Mouse (Mus musculus) hindbrain, embryonic 15.5 days (tissue): ENCODE data around the gene Gpr68. TPM values are rescaled to one million over a fixed set of nuclear protein-coding genes. Genes with fewer than 3 reads are reported as not detected.

Experiments used
- ATAC-seq: fragments of 200-750 bp; cut with Nextera tagmentation; 2 replicates; pipeline ENCODE4 v1.8.0; 2017; ENCODE audit warnings: low read depth, moderate number of reproducible peaks, moderate TSS enrichment; ENCODE audit not compliant: low FRiP score
- H3K27ac ChIP-seq: fragments of 300-500 bp; sonication (generic); replicated peaks from 2 replicates; pipeline ENCODE4 v1.5.1; 2015; ENCODE audit warnings: mild to moderate bottlenecking, inconsistent platforms
- H3K27me3 ChIP-seq: fragments of 300-500 bp; sonication (generic); 2 replicates; pipeline ENCODE4 v1.6.1; 2015; ENCODE audit warnings: control low read depth, inconsistent platforms
- H3K36me3 ChIP-seq: fragments of 300-500 bp; sonication (generic); 2 replicates; pipeline ENCODE4 v1.6.1; 2015; ENCODE audit warnings: control low read depth, inconsistent platforms
- H3K4me1 ChIP-seq: fragments of 300-500 bp; sonication (generic); replicated peaks from 2 replicates; pipeline ENCODE4 v1.6.1; 2015; ENCODE audit warnings: control low read depth, inconsistent platforms
- H3K4me2 ChIP-seq: fragments of 300-500 bp; sonication (generic); 2 replicates; pipeline ENCODE4 v1.6.1; 2015; ENCODE audit warnings: moderate library complexity, mild to moderate bottlenecking, inconsistent platforms
- H3K4me3 ChIP-seq: fragments of 300-500 bp; sonication (generic); 2 replicates; pipeline ENCODE4 v1.5.1; 2015; ENCODE audit warnings: mild to moderate bottlenecking, inconsistent platforms
- H3K9ac ChIP-seq: fragments of 300-500 bp; sonication (generic); 2 replicates; pipeline ENCODE4 v1.6.1; 2015; ENCODE audit warnings: inconsistent platforms
- H3K9me3 ChIP-seq: fragments of 300-500 bp; sonication (generic); 2 replicates; pipeline ENCODE4 v1.6.1; 2016; ENCODE audit warnings: control low read depth, inconsistent platforms
- WGBS: fragments of 180-500 bp; shearing (Covaris S2); methylation state at CpG from one replicate; pipeline ENCODE4 v1.1.7; 2015; 5-methylcytosine and 5-hydroxymethylcytosine counted together
- polyA plus RNA-seq: library from polyadenylated mRNA; unstranded; fragments of >200 nt; fragmentation: Nextera tagmentation; extraction: Ambion mirVana; gene quantifications from 2 replicates; pipeline ENCODE4 v1.2.1, GENCODE M21; 2015

Gpr68 gene
- polyA plus RNA-seq, 1 experiment from 2014 or later: 6.1 TPM

DNA sequence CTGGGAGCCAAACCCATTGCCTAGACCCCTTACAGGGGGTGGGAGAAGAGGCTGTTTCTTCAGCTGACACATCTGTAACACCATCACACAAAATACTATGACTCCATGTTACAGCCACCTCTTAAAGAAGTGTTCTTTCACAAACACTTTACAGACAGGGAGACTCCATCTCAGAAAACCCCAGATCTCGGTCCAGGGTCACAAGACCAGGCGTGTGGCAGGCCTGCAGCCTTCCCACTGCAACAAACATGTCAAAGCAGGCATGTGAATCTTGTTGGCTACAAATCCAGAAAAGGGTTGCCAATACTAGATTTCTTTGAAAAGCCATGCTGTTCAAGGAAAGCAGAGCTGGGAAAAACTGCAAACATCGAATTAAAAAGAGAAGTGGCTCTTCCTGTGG is 33.4 kb upstream of the Gpr68 start:
- H3K36me3 ChIP-seq: peaks cover 25% of the 10 kb centered on the region

DNA sequence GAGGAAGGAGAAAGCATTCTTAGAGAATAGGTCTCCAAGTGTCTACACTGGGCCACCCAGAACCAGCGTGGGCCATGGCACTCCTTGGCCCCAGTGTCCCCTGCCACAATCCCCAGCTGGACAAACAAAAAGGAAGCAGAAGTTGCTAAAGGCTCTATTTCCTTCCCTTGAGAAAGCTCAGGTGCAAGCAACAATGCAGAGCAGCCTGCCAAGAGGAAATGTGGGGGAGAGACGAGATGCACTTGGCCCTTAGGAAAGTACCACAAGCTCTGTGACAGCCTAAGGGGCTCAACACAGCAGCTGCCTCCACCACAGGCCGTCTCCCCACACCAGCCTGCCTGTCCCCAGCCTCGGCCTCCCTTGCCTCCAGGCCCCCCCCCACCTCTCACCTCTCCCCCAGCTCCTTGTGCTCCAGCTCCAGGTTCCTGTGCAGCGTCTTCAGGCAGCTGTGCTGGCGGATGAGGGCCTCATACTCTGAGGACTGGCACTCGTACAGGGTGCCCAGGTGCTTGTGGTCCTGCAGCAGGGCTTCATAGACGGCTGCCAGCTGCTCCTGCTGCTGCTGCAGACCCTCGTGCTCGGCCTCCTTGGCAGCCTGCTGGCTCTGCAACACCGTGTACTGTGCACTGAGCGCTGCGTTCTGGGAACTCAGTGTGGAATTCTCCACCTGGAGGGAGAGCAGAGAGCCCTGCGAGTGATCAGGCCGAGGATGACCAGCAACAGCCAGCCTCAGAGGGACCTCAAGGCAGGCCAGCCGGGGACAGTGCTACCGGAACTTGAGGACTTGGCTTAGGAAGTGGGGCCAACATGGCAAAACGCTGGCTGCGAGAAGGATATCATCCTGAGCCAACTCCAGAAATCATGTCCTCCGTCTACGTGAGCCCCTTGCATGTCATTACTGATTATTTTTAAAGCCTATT is 29.7 kb upstream of the Gpr68 start:
- peak overlapping the region; percentile 31; the same call in 1 of the 2 replicates for H3K27ac ChIP-seq
- no peaks in the 10 kb centered on the region for H3K9me3 ChIP-seq
- no peak overlapping the region for H3K9ac ChIP-seq
- 67% methylated on average over 21 of the region's 21 CpGs for WGBS
- no peak overlapping the region for H3K4me3 ChIP-seq
- no peak overlapping the region for H3K4me2 ChIP-seq
- H3K36me3 ChIP-seq: peaks cover 18% of the 10 kb centered on the region
- 0 out of 2 replicates have a peak, but pooled peaks cover 11% of the 10 kb centered on the region for H3K4me1 ChIP-seq
- no peaks in the 10 kb centered on the region for H3K27me3 ChIP-seq
- ATAC-seq: no peak

More for the DNA sequence above, 33.4 kb upstream of the Gpr68 start:
- no peaks in the 10 kb centered on the region for H3K27me3 ChIP-seq
- H3K4me2 ChIP-seq: no peak overlapping the region
- no peak overlapping the region for H3K9ac ChIP-seq
- no peak overlapping the region for H3K4me3 ChIP-seq
- 0 out of 2 replicates have a peak, but pooled peaks cover 11% of the 10 kb centered on the region for H3K4me1 ChIP-seq
- H3K27ac ChIP-seq: no peak overlapping the region
- 90% methylated on average over 3 of the region's 3 CpGs for WGBS
- no peaks in the 10 kb centered on the region for H3K9me3 ChIP-seq
- ATAC-seq: no peak

DNA sequence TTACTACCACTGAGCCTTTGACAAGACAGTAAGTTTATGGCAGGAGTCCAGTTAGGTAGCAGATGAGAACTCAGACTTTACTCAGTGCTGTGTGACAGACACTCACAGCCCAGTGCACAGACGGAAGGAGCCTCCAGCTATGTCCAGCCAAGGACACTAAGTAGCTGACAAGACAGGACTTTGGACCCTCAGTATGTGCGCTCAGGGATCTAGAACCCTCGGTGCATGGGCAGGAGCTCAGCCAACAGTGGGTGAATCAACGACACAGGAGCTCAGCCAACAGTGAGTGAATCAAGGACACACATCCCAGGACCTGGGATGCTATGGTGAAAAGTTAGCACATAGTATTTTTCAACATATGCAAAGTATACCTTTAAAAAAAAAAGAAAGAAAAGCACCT is 28.7 kb upstream of the Gpr68 start:
- Histone ChIP-seq H3K36me3 (peaks cover 15% of the 10 kb centered on the region), H3K9ac (no peak overlapping the region), H3K27me3 (no peaks in the 10 kb centered on the region), H3K4me3 (no peak overlapping the region), H3K27ac (no peak overlapping the region), H3K4me1 (0 out of 2 replicates have a peak, but pooled peaks cover 11% of the 10 kb centered on the region), H3K9me3 (no peaks in the 10 kb centered on the region), H3K4me2 (no peak overlapping the region)
- no peak for ATAC-seq
- 90% methylated on average over 4 of the region's 4 CpGs for WGBS

DNA sequence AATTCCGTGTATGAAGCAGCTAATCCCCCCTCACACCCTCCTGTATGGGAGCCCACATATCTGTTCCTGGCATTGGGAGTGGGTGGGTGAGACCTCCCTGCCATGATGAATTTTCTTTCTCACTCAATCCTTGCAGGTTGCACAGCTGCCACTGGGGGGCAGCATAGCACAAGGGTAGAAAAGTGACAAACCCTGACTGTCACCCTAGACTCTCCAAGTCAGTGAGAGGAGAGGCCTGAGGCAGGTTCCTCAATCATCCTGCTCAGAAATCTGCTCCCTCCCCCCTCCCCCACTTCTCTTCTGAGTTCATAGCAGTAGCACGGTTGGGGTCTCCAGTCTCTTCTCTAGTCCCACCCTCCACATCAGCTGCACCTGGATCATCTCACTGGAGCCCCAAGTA is 28.1 kb upstream of the Gpr68 start:
- peak; percentile 52; the same call in 1 of the 2 replicates for ATAC-seq
- Histone ChIP-seq H3K27me3 (no peaks in the 10 kb centered on the region), H3K27ac (no peak overlapping the region), H3K36me3 (peaks cover 21% of the 10 kb centered on the region), H3K4me2 (no peak overlapping the region), H3K9me3 (no peaks in the 10 kb centered on the region), H3K4me1 (0 out of 2 replicates have a peak, but pooled peaks cover 11% of the 10 kb centered on the region), H3K9ac (no peak overlapping the region), H3K4me3 (no peak overlapping the region)
- 8% methylated on average over 2 of the region's 2 CpGs for WGBS

DNA sequence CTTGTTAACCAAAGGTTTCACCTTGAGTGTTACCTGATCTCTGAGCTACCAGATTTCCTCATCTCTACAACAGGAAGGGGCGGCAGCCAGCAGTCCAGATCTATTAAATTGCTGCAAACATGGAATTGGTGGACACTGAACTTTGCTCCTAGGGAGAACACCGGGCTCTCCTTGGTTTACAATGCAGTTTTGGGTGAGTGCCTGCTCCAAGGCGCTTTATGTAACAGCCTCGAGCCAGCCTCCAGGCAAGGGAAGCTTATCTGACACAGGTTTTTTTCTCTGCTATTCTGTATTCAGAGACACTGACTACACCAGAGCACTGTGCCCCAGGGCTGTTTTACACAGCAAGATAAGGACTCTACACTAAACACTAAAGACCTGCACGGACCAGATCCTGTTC is 26.8 kb upstream of the Gpr68 start:
- H3K4me1 ChIP-seq: 0 out of 2 replicates have a peak, but pooled peaks cover 11% of the 10 kb centered on the region
- H3K36me3 ChIP-seq: peaks cover 24% of the 10 kb centered on the region
- ATAC-seq: no peak
- H3K27ac ChIP-seq: no peak overlapping the region
- no peak overlapping the region for H3K4me2 ChIP-seq
- 94% methylated on average over 5 of the region's 5 CpGs for WGBS
- H3K9ac ChIP-seq: no peak overlapping the region
- H3K4me3 ChIP-seq: no peak overlapping the region
- no peaks in the 10 kb centered on the region for H3K27me3 ChIP-seq
- H3K9me3 ChIP-seq: no peaks in the 10 kb centered on the region

DNA sequence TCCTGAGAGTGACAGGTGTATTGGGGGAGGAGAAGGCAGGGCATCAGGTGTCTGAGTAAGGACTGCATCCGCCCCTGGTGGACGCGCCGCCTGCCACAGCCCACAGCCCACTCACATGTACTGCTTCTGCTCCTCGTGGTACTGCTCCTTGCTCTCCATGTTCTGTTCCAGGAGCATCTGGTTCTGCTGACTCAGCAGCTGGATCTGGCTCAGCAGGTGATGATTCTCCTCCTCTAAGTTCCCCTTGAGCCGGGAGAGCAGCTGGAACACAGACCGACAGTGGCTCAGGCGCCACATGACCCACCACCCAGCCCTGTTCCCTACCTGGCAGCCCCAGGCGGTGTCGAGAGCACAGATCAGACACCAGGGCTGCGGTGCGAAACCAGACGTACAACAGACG is 23.7 kb upstream of the Gpr68 start:
- H3K36me3 ChIP-seq: peaks cover 36% of the 10 kb centered on the region

DNA sequence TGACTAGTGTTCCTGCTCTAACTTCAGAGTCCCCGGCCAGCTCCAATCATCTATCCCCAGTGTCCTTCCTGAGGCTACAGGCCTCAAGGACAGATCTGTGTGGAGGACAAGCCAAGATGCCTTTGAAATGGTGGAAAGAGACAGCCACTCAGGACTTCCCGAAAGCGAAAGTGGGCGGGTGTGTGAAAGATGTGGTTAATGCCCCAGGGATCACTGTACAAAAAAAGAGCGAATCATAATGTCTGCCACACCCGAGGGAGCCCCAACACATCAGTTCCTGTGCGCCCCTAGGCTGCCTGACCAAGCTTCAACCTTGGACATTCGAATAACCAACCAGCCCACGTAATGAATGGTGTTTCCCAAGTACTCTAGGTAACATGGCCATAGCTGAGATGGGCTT is 20.3 kb upstream of the Gpr68 start:
- Histone ChIP-seq H3K4me3 (no peak overlapping the region), H3K9me3 (no peaks in the 10 kb centered on the region), H3K4me2 (no peak overlapping the region), H3K4me1 (no peaks in the 10 kb centered on the region), H3K27me3 (no peaks in the 10 kb centered on the region), H3K36me3 (peaks cover 36% of the 10 kb centered on the region), H3K9ac (no peak overlapping the region), H3K27ac (no peak overlapping the region)
- no peak for ATAC-seq
- 96% methylated on average over 9 of the region's 9 CpGs for WGBS

More for the DNA sequence above, 23.7 kb upstream of the Gpr68 start:
- Histone ChIP-seq H3K27me3 (no peaks in the 10 kb centered on the region), H3K4me1 (no peaks in the 10 kb centered on the region), H3K9ac (no peak overlapping the region), H3K4me3 (no peak overlapping the region), H3K4me2 (no peak overlapping the region), H3K27ac (no peak overlapping the region), H3K9me3 (no peaks in the 10 kb centered on the region)
- no peak for ATAC-seq
- WGBS: 96% methylated on average over 14 of the region's 14 CpGs

DNA sequence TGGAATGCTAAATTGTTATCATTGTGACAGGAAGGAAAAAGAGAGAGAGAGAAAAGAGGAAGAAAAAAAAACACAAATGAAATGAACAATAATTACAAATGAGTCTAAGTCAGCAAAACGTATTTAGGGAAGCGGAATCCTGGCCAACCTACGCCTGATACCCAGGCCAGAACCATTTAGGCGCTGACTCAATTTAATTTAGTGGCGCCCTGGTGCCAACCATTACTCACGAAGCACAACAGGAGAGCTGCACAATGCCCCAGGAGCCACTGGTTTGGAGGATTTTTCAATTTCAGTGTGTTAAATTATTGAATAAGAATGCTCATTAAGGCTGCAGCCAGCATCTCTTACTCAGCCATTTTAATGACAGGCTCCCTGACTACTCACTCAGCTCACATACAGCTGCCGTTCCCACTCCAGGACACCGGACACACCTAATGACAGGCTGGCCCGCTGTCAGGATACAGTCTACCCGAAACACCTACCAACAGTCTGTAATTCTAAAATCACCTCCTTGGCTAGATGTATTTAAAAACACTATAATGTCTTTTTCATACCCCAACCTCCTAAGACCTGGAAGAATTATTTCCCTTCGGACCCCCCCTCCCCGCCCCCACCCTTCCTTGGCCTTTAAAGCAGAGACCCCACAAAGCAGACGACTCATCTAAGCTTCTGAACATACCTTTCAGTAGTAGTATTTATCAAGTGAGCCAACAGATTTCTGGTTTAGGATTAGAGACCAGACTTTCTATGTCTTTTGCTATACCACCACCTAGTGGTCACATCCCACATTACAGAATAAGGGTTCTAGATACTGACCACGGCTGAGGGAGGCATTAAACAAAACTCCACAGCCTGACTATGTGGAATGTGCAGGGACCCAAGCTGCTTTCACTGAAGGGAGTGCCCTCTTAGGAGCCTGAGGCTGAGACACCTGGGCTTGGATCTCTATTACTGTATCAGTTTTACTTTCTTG is 17.9 kb upstream of the Gpr68 start:
- Histone ChIP-seq H3K9me3 (no peaks in the 10 kb centered on the region), H3K36me3 (peaks cover 31% of the 10 kb centered on the region), H3K27me3 (no peaks in the 10 kb centered on the region), H3K9ac (no peak overlapping the region), H3K4me3 (no peak overlapping the region), H3K4me2 (no peak overlapping the region), H3K27ac (no peak overlapping the region), H3K4me1 (no peaks in the 10 kb centered on the region)
- 50% methylated on average over 14 of the region's 14 CpGs for WGBS
- peak; percentile 71 for ATAC-seq

DNA sequence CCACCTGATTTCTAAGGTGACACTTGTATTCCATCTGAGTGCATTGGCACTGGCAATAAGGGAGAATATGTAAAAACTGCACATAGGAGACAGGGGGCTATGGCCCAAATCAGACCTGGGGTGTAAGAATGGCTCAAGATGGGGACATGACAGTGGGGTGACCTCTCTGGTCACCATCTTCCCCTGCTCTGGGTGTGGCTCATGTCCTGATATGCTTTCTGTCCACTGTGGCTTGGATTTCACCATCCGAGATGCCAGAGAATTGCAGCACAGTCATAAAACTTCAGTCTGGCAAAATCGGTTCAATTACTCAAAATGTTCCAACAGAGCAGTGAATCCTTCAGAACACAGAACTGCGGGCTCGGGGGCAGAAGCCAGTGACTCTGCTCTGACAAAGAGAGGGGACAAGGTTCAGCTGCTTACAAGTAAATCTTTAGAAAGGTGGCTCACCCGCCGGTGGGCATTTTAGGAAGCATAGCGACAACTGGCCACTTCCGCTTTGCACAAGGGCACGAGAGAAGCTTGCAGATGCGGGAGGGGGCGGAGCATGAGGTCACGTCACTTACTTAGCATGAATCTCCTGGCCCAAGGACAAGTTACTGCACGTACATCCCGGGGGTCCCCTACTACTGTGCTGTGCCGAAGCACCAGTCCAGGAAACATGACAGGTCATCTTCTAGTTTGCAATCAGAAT is 16.8 kb upstream of the Gpr68 start:
- Histone ChIP-seq H3K36me3 (peaks cover 21% of the 10 kb centered on the region), H3K4me2 (no peak overlapping the region), H3K9me3 (no peaks in the 10 kb centered on the region), H3K4me1 (no peaks in the 10 kb centered on the region), H3K4me3 (no peak overlapping the region), H3K27me3 (no peaks in the 10 kb centered on the region), H3K9ac (no peak overlapping the region), H3K27ac (no peak overlapping the region)
- ATAC-seq: no peak
- 84% methylated on average over 15 of the region's 15 CpGs for WGBS

DNA sequence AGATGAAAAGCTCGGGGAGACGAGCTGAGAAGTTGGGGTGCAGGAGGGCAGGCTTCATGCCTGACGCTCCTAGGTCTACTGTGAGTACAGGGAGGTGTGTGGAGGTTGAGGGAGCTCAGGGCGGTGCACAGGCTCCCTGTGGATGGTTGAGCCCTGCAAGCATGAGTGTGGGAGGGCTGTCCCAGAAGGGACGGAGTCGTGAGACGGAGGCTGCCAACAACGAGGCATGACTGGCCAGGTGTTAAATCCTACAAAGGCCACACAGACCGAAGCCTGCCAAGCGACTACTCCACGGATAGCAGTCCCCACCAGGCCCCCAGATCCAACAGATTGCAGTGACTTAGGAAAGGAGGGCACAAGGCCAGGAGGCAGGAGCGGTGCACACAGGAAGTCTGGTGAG is 2.7 kb upstream of the Gpr68 start:
- no peak overlapping the region for H3K4me3 ChIP-seq
- peaks cover 12% of the 10 kb centered on the region for H3K4me1 ChIP-seq
- WGBS: 78% methylated on average over 12 of the region's 12 CpGs
- no peaks in the 10 kb centered on the region for H3K36me3 ChIP-seq
- no peak overlapping the region for H3K9ac ChIP-seq
- H3K4me2 ChIP-seq: no peak overlapping the region
- no peaks in the 10 kb centered on the region for H3K9me3 ChIP-seq
- ATAC-seq: no peak
- no peak overlapping the region for H3K27ac ChIP-seq
- peaks cover 9% of the 10 kb centered on the region; the same call in 1 of the 2 replicates for H3K27me3 ChIP-seq

DNA sequence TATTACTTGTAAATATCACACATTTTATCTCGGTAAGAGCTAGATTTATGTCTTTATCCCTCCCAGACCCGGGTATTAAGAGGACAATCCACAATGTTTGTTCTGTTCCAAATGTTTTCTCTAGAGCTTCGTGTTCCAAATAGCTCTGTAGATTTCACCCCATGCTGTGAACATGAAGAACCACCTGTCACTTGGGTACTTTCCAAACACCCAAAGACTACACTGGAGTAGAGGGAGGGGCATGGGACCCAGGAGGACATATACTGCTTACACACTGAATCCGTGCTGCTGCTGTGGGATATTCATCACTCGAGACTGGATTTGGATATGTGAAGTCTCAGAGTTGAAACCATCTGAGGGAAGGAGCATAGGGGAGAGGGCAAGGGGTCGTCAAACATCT is 1.8 kb upstream of the Gpr68 start:
- WGBS: 68% methylated on average over 6 of the region's 6 CpGs
- Histone ChIP-seq H3K27ac (no peak overlapping the region), H3K4me3 (no peak overlapping the region), H3K36me3 (no peaks in the 10 kb centered on the region), H3K4me1 (peaks cover 12% of the 10 kb centered on the region), H3K9ac (no peak overlapping the region), H3K9me3 (no peaks in the 10 kb centered on the region), H3K4me2 (no peak overlapping the region), H3K27me3 (peaks cover 9% of the 10 kb centered on the region; the same call in 1 of the 2 replicates)
- ATAC-seq: no peak
